Mouse (Mus musculus) heart, postnatal 0 days (tissue): ENCODE measurements at regions not wholly inside any gene's neighbourhood (a gene's known extent, or its start where the extent isn't known, plus 50 kb on each side); places are given as distances from the start of the nearest gene placed in this dataset.

ENCODE experiments used
- CTCF ChIP-seq: IDR thresholded peaks from 2 replicates; pipeline ENCODE4 v1.5.1; 2016; ENCODE audit warnings: antibody characterized with exemption, control low read depth, low read depth
- EP300 ChIP-seq: IDR thresholded peaks from 2 replicates; pipeline ENCODE4 v1.6.1; 2016; ENCODE audit warnings: antibody characterized with exemption, low read depth

- TF ChIP-seq CTCF (no peak), EP300 (no peak)
These were observed 100.2 kb downstream of the Edn1 start for GRCm38 (mm10) chr13:42401513-42401912.
